Mouse (Mus musculus) ovary, adult 2 months (tissue): Measurements from ENCODE around the gene Sult2a2. TPM values are rescaled to one million over a fixed set of nuclear protein-coding genes. Genes with fewer than 3 reads are reported as not detected.

Experiments used
- polyA plus RNA-seq: library from polyadenylated mRNA; depleted of rRNA; stranded (reverse); fragments of >200 nt; gene quantifications from 2 replicates; pipeline ENCODE4 v1.2.3, GENCODE M21; 2012; rRNA removed

Sult2a2 gene
- not detected in 2 replicates for polyA plus RNA-seq

GRCm38 (mm10) chr7:13733205-13733604, at the start of gene Sult2a2:
Gene Sult2a2 (plus strand): TSS chr7:13733505.

Other genes starting within 250 kb of the Sult2a2 start
- gene Bsph2, start 162.4 kb upstream of the Sult2a2 start, polyA plus RNA-seq = not detected in 2 replicates
- gene Sult2a5, start 109.5 kb upstream of the Sult2a2 start, polyA plus RNA-seq = not detected in 2 replicates
- gene Sult2a1, start 103.9 kb downstream of the Sult2a2 start, polyA plus RNA-seq = not detected in 2 replicates